Mouse (Mus musculus) heart, postnatal 0 days (tissue): ENCODE measurements around the gene Trim54.

Experiments
- CTCF ChIP-seq: IDR thresholded peaks from 2 replicates; pipeline ENCODE4 v1.5.1; 2016; ENCODE audit warnings: antibody characterized with exemption, control low read depth, low read depth
- EP300 ChIP-seq: IDR thresholded peaks from 2 replicates; pipeline ENCODE4 v1.6.1; 2016; ENCODE audit warnings: antibody characterized with exemption, low read depth

DNA sequence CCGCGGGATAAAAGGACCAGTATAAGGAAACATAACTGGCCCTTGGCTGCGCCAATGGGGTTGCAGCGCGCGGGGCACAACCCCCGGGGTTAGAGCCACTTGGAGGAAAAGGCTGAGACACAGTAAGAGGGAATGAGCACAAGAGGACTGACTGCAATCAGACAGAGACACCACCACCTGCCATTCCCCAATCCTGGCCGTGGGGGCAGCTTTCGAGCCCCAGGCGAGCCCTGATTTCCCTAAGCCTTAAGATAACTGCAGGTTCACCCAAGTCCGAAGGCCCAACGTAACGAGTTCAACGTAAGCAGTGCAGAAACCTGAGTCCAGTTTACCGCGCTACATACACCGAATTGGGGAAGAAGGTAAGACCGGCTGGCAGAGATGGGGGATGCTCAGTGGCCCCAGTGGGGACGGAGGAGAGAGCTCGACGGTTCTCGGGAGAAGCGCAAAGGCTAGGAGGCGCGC, 62.8 kb downstream of the Trim54 start:
- no peak for TF ChIP-seq CTCF
- TF ChIP-seq EP300, result no peak
